Mouse (Mus musculus) lung, postnatal 14 days (tissue): ENCODE results near the gene Aldh3a2.

Experiments
- DNase-seq: peaks from one replicate; pipeline ENCODE4 v3.0.0; 2021

The Aldh3a2 gene

GRCm38 (mm10) chr11:61271612-61272011 is 4.3 kb upstream of the Aldh3a2 start:
- DNase-seq, result no peak

GRCm38 (mm10) chr11:61270406-61270805 is 3.1 kb upstream of the Aldh3a2 start:
- DNase-seq, result no peak

DNA sequence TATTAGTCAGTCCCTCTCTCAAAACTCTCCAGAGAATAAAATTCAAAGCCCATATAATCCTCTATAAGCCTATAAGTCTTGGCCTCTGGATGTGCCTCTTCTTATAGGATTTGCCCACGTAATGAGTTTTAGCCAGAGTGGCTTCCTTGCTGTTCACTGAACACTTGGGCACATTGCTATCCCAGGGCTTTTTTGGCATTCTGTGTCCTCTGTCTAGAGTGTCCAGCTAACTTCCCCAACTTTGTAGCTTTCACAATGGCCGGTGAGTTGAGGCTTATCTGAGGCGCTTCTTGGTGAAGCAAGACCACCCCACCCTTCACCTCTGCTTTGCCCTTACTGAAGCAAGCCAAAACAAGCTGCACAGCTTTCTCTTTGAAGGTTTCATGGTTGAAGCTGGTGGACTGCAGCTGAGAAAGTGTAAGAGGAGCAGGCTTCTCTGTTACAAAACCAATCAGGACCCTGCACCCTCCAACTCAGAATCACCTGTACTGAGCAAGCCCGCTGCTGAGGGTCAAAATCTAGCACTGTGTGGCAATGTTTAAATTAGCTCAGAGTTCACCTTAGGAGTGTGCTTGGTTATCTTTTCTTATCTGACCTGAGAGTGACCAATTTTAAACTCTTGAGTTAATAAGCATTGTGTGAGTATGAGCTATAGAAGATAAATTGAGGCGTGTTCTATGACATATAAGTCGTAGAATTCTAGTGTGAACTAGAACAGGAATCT is 1.5 kb upstream of the Aldh3a2 start:
- DNase-seq, result no peak

GRCm38 (mm10) chr11:61263841-61264240 is 3.4 kb downstream of the Aldh3a2 start:
- DNase-seq, result no peak

DNA sequence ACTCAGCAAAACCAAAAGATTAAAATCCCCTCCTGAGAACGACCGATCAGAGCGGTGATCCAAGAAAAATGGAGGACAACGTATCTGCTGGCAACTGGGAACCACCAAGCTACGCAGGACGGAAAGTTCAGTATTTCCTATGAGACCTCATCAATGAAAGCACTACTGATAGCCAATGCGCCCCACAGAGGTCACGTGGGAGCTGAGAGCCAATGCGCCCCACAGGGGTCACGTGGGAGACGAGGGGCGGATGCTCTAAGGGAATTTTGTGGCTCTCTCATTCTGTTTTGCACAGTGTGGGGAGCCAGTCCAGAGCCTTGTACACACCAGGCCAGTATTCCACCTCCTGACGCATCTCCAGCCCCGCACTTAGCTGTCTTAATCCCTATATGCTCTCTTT is 4.7 kb downstream of the Aldh3a2 start:
- no peak for DNase-seq

DNA sequence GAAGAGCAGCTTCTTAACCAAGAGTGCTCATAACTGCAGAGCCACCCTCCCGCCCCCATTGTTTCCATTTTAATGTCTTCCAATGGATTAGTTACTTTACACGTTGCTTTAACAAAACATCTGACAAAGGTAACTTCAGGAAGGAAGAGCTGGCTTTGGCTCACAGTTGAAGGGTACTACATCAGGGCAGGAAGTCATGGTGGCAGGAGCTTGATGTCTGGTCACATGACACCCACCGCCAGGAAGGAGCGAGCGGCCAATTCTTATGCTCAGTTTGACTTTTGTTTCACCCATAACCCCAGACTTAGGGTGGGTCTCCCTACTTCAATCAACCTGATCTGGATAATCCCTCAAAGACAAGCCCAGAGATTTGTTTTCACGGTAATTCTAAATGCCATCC is 8.2 kb downstream of the Aldh3a2 start:
- DNase-seq, result no peak

GRCm38 (mm10) chr11:61252807-61253206 is 14.5 kb downstream of the Aldh3a2 start:
- no peak for DNase-seq

DNA sequence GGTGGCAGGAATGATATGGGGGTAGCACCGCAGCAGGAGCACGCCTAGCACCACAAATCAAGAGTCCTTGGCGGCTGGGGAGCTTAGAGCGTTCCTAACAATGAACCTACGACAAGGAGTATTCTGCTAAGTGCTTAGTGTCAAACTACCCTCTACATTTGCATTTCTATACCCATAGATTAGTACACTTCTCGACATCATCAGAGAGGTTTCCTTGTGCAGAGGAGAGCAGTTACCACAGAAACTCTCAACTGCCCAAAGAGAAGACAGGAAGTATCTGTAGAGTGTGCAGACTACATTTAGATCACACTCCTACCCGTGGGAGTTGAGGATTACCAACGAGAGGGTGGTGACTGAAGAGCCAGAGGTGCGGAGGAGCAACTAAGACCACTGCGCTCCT is 15.5 kb downstream of the Aldh3a2 start:
- no peak for DNase-seq

- no peak for DNase-seq
Observed at GRCm38 (mm10) chr11:61244406-61244805, 22.9 kb downstream of the Aldh3a2 start.

DNA sequence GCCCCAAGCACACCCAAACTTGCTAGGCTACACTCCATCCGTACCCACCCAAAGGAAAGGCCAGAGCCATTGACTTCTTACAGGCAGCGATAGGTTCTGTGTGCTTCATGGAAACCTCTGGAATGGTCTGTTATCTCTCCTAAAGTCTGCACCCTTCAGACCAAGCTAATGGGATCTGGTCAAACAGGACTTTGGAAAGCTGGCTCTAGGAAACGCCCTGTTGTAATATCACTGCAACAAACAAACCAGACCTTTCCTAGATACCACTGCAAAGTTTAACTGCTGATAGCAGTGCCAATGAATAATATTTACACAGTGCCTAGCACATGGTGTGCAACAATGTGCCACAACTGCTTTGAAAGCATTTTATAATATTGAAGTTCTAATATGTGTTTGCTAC is 31.2 kb downstream of the Aldh3a2 start:
- no peak for DNase-seq

- no peak for DNase-seq
Observed at GRCm38 (mm10) chr11:61234174-61234573, 33.1 kb downstream of the Aldh3a2 start.

- peak; percentile 76 for DNase-seq
Observed at GRCm38 (mm10) chr11:61231329-61231728, 35.9 kb downstream of the Aldh3a2 start.

GRCm38 (mm10) chr11:61228406-61228805 is 38.9 kb downstream of the Aldh3a2 start:
- DNase-seq, result peak; percentile 44

DNA sequence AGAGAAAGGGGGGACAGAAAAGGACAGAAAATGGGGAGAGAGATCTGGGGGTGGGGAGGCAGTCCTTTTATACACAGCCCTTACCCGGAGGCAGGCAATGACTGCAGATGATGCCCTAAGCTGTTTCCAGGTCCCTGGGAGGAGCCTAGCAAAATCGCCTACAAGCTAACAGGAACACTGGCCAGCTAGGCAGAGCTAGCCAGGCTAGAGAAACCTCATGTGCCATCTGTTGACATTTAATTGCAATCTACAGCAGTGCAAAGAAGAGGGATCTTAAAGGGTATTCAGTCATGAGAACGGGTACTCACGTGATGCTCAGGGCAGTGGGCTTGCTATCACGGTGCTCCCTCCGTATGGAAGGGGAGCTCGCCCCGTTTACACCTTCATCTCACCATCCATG is 39.4 kb downstream of the Aldh3a2 start:
- no peak for DNase-seq

GRCm38 (mm10) chr11:61225941-61226412 is 41.3 kb downstream of the Aldh3a2 start:
- peak; percentile 47 for DNase-seq

DNA sequence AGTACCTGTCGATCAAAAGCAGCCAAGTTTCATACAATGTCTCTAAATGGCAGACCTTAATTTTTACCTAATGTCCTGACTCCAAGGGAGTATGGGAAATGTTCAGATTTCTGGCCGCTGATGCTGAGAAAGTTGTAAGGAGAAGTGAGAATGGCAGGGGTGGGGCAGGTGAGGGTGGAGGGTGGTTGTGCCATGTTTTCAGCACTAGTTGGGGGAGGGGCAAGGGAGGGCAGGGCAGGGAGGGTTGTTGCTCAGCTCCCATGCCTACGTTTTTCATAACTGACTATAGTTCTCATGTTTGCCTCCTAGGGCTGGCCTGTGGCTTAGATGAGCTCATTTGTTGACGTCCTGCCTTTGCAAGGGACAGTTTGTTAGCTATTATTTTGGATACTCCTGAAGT is 41.8 kb downstream of the Aldh3a2 start:
- DNase-seq, result no peak

DNA sequence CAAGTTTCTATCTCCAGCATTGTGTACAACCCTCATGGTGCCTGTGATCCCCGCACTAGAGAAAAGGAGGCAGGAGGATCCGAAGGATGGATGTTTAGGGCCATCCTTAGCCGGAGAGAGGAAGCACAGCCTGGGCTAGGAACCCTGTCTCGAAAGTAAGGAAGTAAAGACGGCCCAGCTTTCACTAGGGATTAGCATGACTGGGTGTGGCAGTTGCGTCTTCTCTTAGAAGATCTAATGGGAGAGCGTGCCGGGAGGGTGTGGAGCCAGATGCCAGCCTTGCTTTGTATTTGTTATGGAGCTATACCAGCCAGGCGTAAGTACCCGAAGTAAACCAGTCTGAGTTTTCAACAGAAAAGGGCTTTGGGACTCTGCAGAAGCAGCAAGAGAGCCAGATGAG is 42.4 kb downstream of the Aldh3a2 start:
- no peak for DNase-seq

DNA sequence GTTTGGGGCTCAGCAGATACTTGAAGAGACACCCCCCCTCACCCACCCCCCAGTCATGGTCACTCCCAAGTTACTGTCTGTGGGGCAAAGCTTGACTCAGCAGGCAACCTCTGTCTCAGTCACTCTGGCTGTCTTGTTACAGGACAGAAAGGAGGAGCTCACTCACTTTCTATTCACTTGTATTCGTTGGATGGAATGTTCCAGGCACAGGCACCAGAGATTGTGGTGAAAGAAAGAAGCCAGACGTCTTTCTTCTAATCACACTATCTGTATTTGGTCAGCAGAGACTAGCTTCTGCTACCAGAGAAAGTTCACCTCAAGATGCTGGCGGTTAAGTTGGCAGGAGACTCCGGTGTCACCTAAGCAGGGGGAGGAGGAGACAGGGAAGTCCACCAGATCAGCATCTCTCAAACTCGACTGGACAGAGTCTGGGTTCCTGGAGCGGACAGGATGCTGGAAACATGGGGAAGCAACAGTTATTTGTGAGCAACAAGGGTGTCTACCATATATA is 43.0 kb downstream of the Aldh3a2 start:
- DNase-seq, result no peak

GRCm38 (mm10) chr11:61222971-61223745 is 44.1 kb downstream of the Aldh3a2 start:
- peak; percentile 20 for DNase-seq

DNA sequence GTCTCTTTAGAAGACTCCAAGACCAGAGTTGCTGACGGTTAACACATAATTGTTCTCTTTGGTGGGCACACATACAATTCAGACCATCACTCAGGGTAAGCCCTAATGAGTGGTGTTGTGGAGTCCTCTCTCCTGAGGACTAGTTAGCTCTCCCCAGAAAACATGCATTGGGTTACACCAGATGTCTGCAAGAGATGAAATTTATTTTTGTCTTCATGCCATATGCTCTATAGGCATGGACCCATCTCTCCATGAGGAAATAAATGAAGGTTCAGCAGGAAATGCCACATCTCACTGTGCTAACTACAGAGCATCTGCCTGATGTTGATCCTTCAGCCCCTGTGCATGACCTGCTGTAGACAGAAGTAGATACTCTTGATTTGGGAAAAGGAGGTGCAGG is 45.3 kb downstream of the Aldh3a2 start:
- no peak for DNase-seq

- DNase-seq, result no peak
Observed at GRCm38 (mm10) chr11:61220156-61220881, 46.9 kb downstream of the Aldh3a2 start.

- DNase-seq, result no peak
Observed at GRCm38 (mm10) chr11:61215936-61216335, 51.3 kb downstream of the Aldh3a2 start.

GRCm38 (mm10) chr11:61212102-61212501 is 55.2 kb downstream of the Aldh3a2 start:
- DNase-seq, result no peak
